In genomic region chr1:193157111-193157492, GRCm38 (mm10) we compare ENCODE assay signal across 15 mouse cellular contexts. TPM values are rescaled to one million over a fixed set of nuclear protein-coding genes. Genes with fewer than 3 reads are reported as not detected.
DNase-seq lines count a peak whose midpoint lies in the region; ATAC-seq and TF ChIP-seq lines count a peak whose summit lies in the region.
"Had no signal": no experiment of that assay in that cellular context is flagged by ENCODE, and none has a peak within 500 bp of the region (broad histone marks: within the 10 kb centered on the region; RNA-seq: fewer than 3 reads in every experiment).

No protein-coding gene starts in this region.

- H3K36me3 ChIP-seq in heart, embryonic 13.5 days: no peaks in the 10 kb centered on the region
- H3K36me3 ChIP-seq in limb, embryonic 13.5 days: no peaks in the 10 kb centered on the region
- H3K36me3 ChIP-seq in limb, embryonic 10.5 days: no peaks in the 10 kb centered on the region
- H3K36me3 ChIP-seq in intestine, embryonic 15.5 days: no peaks in the 10 kb centered on the region
- H3K36me3 ChIP-seq in stomach, postnatal 0 days (ENCODE audit: control insufficient read depth, insufficient read depth, low read length): no peaks in the 10 kb centered on the region
- no peaks in the 10 kb centered on the region for H3K36me3 ChIP-seq in midbrain, embryonic 10.5 days
- H3K36me3 ChIP-seq: G1E; midbrain, embryonic 12.5 days had no signal

- no peak overlapping the region for H3K4me2 ChIP-seq in heart, embryonic 13.5 days
- H3K4me2 ChIP-seq in limb, embryonic 13.5 days (replicated peaks): peak overlapping the region; percentile 16; the same call in 1 of the 2 replicates
- peak overlapping the region; percentile 66 for H3K4me2 ChIP-seq in intestine, embryonic 15.5 days (replicated peaks)
- H3K4me2 ChIP-seq in stomach, postnatal 0 days (replicated peaks; ENCODE audit: low read depth): peak overlapping the region; percentile 36
- H3K4me2 ChIP-seq: forebrain, embryonic 13.5 days; midbrain, embryonic 12.5 days had no signal

- no peaks in the 10 kb centered on the region for H3K9me3 ChIP-seq in heart, embryonic 13.5 days
- H3K9me3 ChIP-seq in limb, embryonic 13.5 days: no peaks in the 10 kb centered on the region
- H3K9me3 ChIP-seq in limb, embryonic 10.5 days (replicated peaks): no peaks in the 10 kb centered on the region
- no peaks in the 10 kb centered on the region for H3K9me3 ChIP-seq in intestine, embryonic 15.5 days
- no peaks in the 10 kb centered on the region for H3K9me3 ChIP-seq in stomach, postnatal 0 days (ENCODE audit: control insufficient read depth, low read length)
- H3K9me3 ChIP-seq in midbrain, embryonic 10.5 days (replicated peaks): no peaks in the 10 kb centered on the region
- H3K9me3 ChIP-seq: forebrain, embryonic 13.5 days; G1E; midbrain, embryonic 12.5 days had no signal

- no peak for TF ChIP-seq CTCF in stomach, postnatal 0 days (IDR thresholded peaks at IDR 0.05; ENCODE audit: low read depth)

- 68% methylated on average over 8 of the region's 8 CpGs for WGBS in heart, embryonic 13.5 days
- 55% methylated on average over 8 of the region's 8 CpGs for WGBS in limb, embryonic 13.5 days
- WGBS in limb, embryonic 10.5 days: 85% methylated on average over 8 of the region's 8 CpGs
- 80% methylated on average over 8 of the region's 8 CpGs for WGBS in intestine, embryonic 15.5 days
- WGBS in stomach, postnatal 0 days: 67% methylated on average over 8 of the region's 8 CpGs
- WGBS in midbrain, embryonic 10.5 days: 83% methylated on average over 8 of the region's 8 CpGs

- peaks cover 29% of the 10 kb centered on the region for H3K27me3 ChIP-seq in heart, embryonic 13.5 days (replicated peaks)
- H3K27me3 ChIP-seq in limb, embryonic 13.5 days: peaks cover 36% of the 10 kb centered on the region
- H3K27me3 ChIP-seq in limb, embryonic 10.5 days (ENCODE audit: low read depth, poor library complexity, severe bottlenecking): peaks cover 39% of the 10 kb centered on the region
- peaks cover 15% of the 10 kb centered on the region for H3K27me3 ChIP-seq in intestine, embryonic 15.5 days (replicated peaks)
- H3K27me3 ChIP-seq in stomach, postnatal 0 days (ENCODE audit: control insufficient read depth, insufficient read depth, low read length): no peaks in the 10 kb centered on the region
- peaks cover 48% of the 10 kb centered on the region for H3K27me3 ChIP-seq in midbrain, embryonic 10.5 days (ENCODE audit: low read depth, poor library complexity, severe bottlenecking)

- peaks cover 38% of the 10 kb centered on the region for H3K4me1 ChIP-seq in heart, embryonic 13.5 days
- peaks cover 39% of the 10 kb centered on the region for H3K4me1 ChIP-seq in limb, embryonic 13.5 days
- H3K4me1 ChIP-seq in limb, embryonic 10.5 days: peaks cover 18% of the 10 kb centered on the region
- H3K4me1 ChIP-seq in intestine, embryonic 15.5 days (replicated peaks): peaks cover 21% of the 10 kb centered on the region
- no peaks in the 10 kb centered on the region; the same call in 1 of the 2 replicates for H3K4me1 ChIP-seq in stomach, postnatal 0 days (replicated peaks; ENCODE audit: control insufficient read depth, insufficient read depth)
- H3K4me1 ChIP-seq in midbrain, embryonic 10.5 days: peaks cover 27% of the 10 kb centered on the region

- H3K9ac ChIP-seq in heart, embryonic 13.5 days: no peak overlapping the region; the same call in 1 of the 2 replicates
- H3K9ac ChIP-seq in limb, embryonic 13.5 days: no peak overlapping the region
- H3K9ac ChIP-seq in intestine, embryonic 15.5 days: peak overlapping the region; percentile 1; the same call in 1 of the 2 replicates
- H3K9ac ChIP-seq in stomach, postnatal 0 days (ENCODE audit: low read length): peak overlapping the region; percentile 1; the same call in 1 of the 2 replicates
- H3K9ac ChIP-seq: forebrain, embryonic 13.5 days; midbrain, embryonic 12.5 days had no signal

- intact Hi-C loops in heart, postnatal 25 days (cut with DNase I): no loop called here

- ATAC-seq in heart, embryonic 13.5 days (ENCODE audit: extremely low read depth, insufficient number of reproducible peaks, low FRiP score, low TSS enrichment): no peak
- no peak for ATAC-seq in limb, embryonic 13.5 days (ENCODE audit: low FRiP score, low read depth)
- no peak for ATAC-seq in intestine, embryonic 15.5 days
- ATAC-seq in stomach, postnatal 0 days (ENCODE audit: low FRiP score, low TSS enrichment): no peak
- ATAC-seq: forebrain, embryonic 13.5 days had no signal

- no peak for TF ChIP-seq EP300 in stomach, postnatal 0 days (optimal IDR thresholded peaks at IDR 0.05)

- peak overlapping the region; percentile 66 for H3K27ac ChIP-seq in heart, embryonic 13.5 days (replicated peaks)
- peak overlapping the region; percentile 22; the same call in 1 of the 2 replicates for H3K27ac ChIP-seq in limb, embryonic 13.5 days
- H3K27ac ChIP-seq in limb, embryonic 10.5 days: no peak overlapping the region
- H3K27ac ChIP-seq in intestine, embryonic 15.5 days: peak overlapping the region; percentile 77
- peak overlapping the region; percentile 86 for H3K27ac ChIP-seq in stomach, postnatal 0 days (replicated peaks)
- H3K27ac ChIP-seq in midbrain, embryonic 10.5 days (replicated peaks): no peak overlapping the region
- H3K27ac ChIP-seq: forebrain, embryonic 13.5 days; midbrain, embryonic 12.5 days had no signal

- no peak overlapping the region for H3K4me3 ChIP-seq in heart, embryonic 13.5 days
- H3K4me3 ChIP-seq in limb, embryonic 13.5 days: no peak overlapping the region
- no peak overlapping the region for H3K4me3 ChIP-seq in limb, embryonic 10.5 days
- H3K4me3 ChIP-seq in intestine, embryonic 15.5 days (replicated peaks): peak overlapping the region; percentile 10
- no peak overlapping the region for H3K4me3 ChIP-seq in stomach, postnatal 0 days (ENCODE audit: low read depth, low read length)
- H3K4me3 ChIP-seq in midbrain, embryonic 10.5 days: no peak overlapping the region
- H3K4me3 ChIP-seq: forebrain, embryonic 13.5 days; midbrain, embryonic 12.5 days had no signal

- no peak for DNase-seq in heart, postnatal 25 days (ENCODE audit: low spot score)
- no peak for DNase-seq in limb, embryonic 10.5 days (ENCODE audit: low spot score)
- no peak for DNase-seq in stomach, postnatal 0 days (ENCODE audit: low spot score)
- DNase-seq in midbrain, embryonic 10.5 days (ENCODE audit: low spot score): no peak
- DNase-seq: adrenal gland, postnatal 36 days; cerebellum, postnatal 25 days; heart, postnatal 4 days; lung, postnatal 36 days; right cerebral cortex, postnatal 25 days had no signal

RNA-seq across cellular contexts. Expression of gene Irf6, which starts 4.2 kb away (rescaled TPM):
- polyA plus RNA-seq in heart, embryonic 13.5 days (2015; fragmentation: Nextera tagmentation; extraction: Ambion mirVana): 5.9 and 6.2 TPM in 2 replicates
- 1 to 10 TPM; 2.4 to 3.5 TPM for total RNA-seq in heart, postnatal 25 days (2021)
- 15.1 and 19.4 TPM in 2 replicates for polyA plus RNA-seq in limb, embryonic 13.5 days (2015; fragmentation: Nextera tagmentation; extraction: Ambion mirVana)
- 8.0 and 8.9 TPM in 2 replicates for polyA plus RNA-seq in limb, embryonic 10.5 days (2016; fragmentation: Nextera tagmentation; extraction: Ambion mirVana)
- polyA plus RNA-seq in intestine, embryonic 15.5 days (2015; fragmentation: Nextera tagmentation; extraction: Ambion mirVana): 77.3 and 81.9 TPM in 2 replicates
- polyA plus RNA-seq in stomach, postnatal 0 days (2015; fragmentation: Nextera tagmentation; extraction: Ambion mirVana): 40.7 and 45.0 TPM in 2 replicates
- polyA plus RNA-seq in midbrain, embryonic 10.5 days (2016; fragmentation: Nextera tagmentation; extraction: Ambion mirVana): 2.3 and 2.6 TPM in 2 replicates

RNA-seq across cellular contexts. Expression of gene A130010J15Rik, which starts 10.7 kb away (rescaled TPM):
- 11.1 and 12.8 TPM in 2 replicates for polyA plus RNA-seq in heart, embryonic 13.5 days (2015; fragmentation: Nextera tagmentation; extraction: Ambion mirVana)
- total RNA-seq in heart, postnatal 25 days (2021): 1 to 10 TPM; 2.9 to 3.0 TPM
- 18.1 and 18.2 TPM in 2 replicates for polyA plus RNA-seq in limb, embryonic 13.5 days (2015; fragmentation: Nextera tagmentation; extraction: Ambion mirVana)
- 16.7 and 18.4 TPM in 2 replicates for polyA plus RNA-seq in limb, embryonic 10.5 days (2016; fragmentation: Nextera tagmentation; extraction: Ambion mirVana)
- polyA plus RNA-seq in intestine, embryonic 15.5 days (2015; fragmentation: Nextera tagmentation; extraction: Ambion mirVana): 14.1 and 14.3 TPM in 2 replicates
- polyA plus RNA-seq in stomach, postnatal 0 days (2015; fragmentation: Nextera tagmentation; extraction: Ambion mirVana): 11.4 and 11.7 TPM in 2 replicates
- polyA plus RNA-seq in midbrain, embryonic 10.5 days (2016; fragmentation: Nextera tagmentation; extraction: Ambion mirVana): 16.7 and 16.9 TPM in 2 replicates

RNA-seq across cellular contexts. Expression of gene Diexf, which starts 27.0 kb away (rescaled TPM):
- polyA plus RNA-seq in heart, embryonic 13.5 days (2015; fragmentation: Nextera tagmentation; extraction: Ambion mirVana): 4.9 and 5.7 TPM in 2 replicates
- 1 to 10 TPM; 8.2 to 9.5 TPM for total RNA-seq in heart, postnatal 25 days (2021)
- 9.4 and 10.4 TPM in 2 replicates for polyA plus RNA-seq in limb, embryonic 13.5 days (2015; fragmentation: Nextera tagmentation; extraction: Ambion mirVana)
- polyA plus RNA-seq in limb, embryonic 10.5 days (2016; fragmentation: Nextera tagmentation; extraction: Ambion mirVana): 10.1 and 11.5 TPM in 2 replicates
- polyA plus RNA-seq in intestine, embryonic 15.5 days (2015; fragmentation: Nextera tagmentation; extraction: Ambion mirVana): 7.5 and 9.7 TPM in 2 replicates
- polyA plus RNA-seq in stomach, postnatal 0 days (2015; fragmentation: Nextera tagmentation; extraction: Ambion mirVana): 2.1 and 2.4 TPM in 2 replicates
- polyA plus RNA-seq in midbrain, embryonic 10.5 days (2016; fragmentation: Nextera tagmentation; extraction: Ambion mirVana): 8.4 and 8.8 TPM in 2 replicates

RNA-seq across cellular contexts. Expression of gene Traf3ip3, which starts 44.4 kb away (rescaled TPM):
- polyA plus RNA-seq in heart, embryonic 13.5 days (2015; fragmentation: Nextera tagmentation; extraction: Ambion mirVana): 1.3 and 1.4 TPM in 2 replicates
- total RNA-seq in heart, postnatal 25 days (2021): 1 to 10 TPM; 1.1 to 1.4 TPM
- 11.6 and 12.2 TPM in 2 replicates for polyA plus RNA-seq in limb, embryonic 13.5 days (2015; fragmentation: Nextera tagmentation; extraction: Ambion mirVana)
- 1.0 and 1.5 TPM in 2 replicates for polyA plus RNA-seq in limb, embryonic 10.5 days (2016; fragmentation: Nextera tagmentation; extraction: Ambion mirVana)
- 3.8 and 4.1 TPM in 2 replicates for polyA plus RNA-seq in intestine, embryonic 15.5 days (2015; fragmentation: Nextera tagmentation; extraction: Ambion mirVana)
- polyA plus RNA-seq in stomach, postnatal 0 days (2015; fragmentation: Nextera tagmentation; extraction: Ambion mirVana): 1.8 and 2.8 TPM in 2 replicates
- 1.2 and 1.9 TPM in 2 replicates for polyA plus RNA-seq in midbrain, embryonic 10.5 days (2016; fragmentation: Nextera tagmentation; extraction: Ambion mirVana)

RNA-seq across cellular contexts. Expression of gene Lamb3, which starts 50.4 kb away (rescaled TPM):
- 2.3 and 2.5 TPM in 2 replicates for polyA plus RNA-seq in heart, embryonic 13.5 days (2015; fragmentation: Nextera tagmentation; extraction: Ambion mirVana)
- 10 to 100 TPM; 13.7 to 14.9 TPM for total RNA-seq in heart, postnatal 25 days (2021)
- 2.3 and 3.6 TPM in 2 replicates for polyA plus RNA-seq in limb, embryonic 13.5 days (2015; fragmentation: Nextera tagmentation; extraction: Ambion mirVana)
- 0.40 and 0.81 TPM in 2 replicates for polyA plus RNA-seq in limb, embryonic 10.5 days (2016; fragmentation: Nextera tagmentation; extraction: Ambion mirVana)
- 3.9 and 4.4 TPM in 2 replicates for polyA plus RNA-seq in intestine, embryonic 15.5 days (2015; fragmentation: Nextera tagmentation; extraction: Ambion mirVana)
- 34.9 and 35.5 TPM in 2 replicates for polyA plus RNA-seq in stomach, postnatal 0 days (2015; fragmentation: Nextera tagmentation; extraction: Ambion mirVana)
- polyA plus RNA-seq in midbrain, embryonic 10.5 days (2016; fragmentation: Nextera tagmentation; extraction: Ambion mirVana): 0.09 and 0.17 TPM in 2 replicates

Comparison
In these comparisons a context has a peak if more than half of its experiments do, and no peak if none do; other contexts are left out.
1. H3K27ac ChIP-seq: peak in heart, embryonic 13.5 days (single experiment), limb, embryonic 13.5 days (single experiment), intestine, embryonic 15.5 days (single experiment) and stomach, postnatal 0 days (single experiment); none in limb, embryonic 10.5 days (single experiment) and midbrain, embryonic 10.5 days (single experiment).
2. H3K9ac ChIP-seq: peak in intestine, embryonic 15.5 days (single experiment) and stomach, postnatal 0 days (single experiment); none in heart, embryonic 13.5 days (single experiment) and limb, embryonic 13.5 days (single experiment).